Mouse (Mus musculus): ENCODE measurements around the gene Clp1. TPM values are rescaled to one million over a fixed set of nuclear protein-coding genes. Genes with fewer than 3 reads are reported as not detected.

Clp1 gene
- total and polyA plus RNA-seq, 2 experiments from 2014 or later, result 13.2 to 15.6 TPM

- H3K9me3 ChIP-seq (ENCODE audit: low read length), result no peaks in the 10 kb centered on the region
- WGBS, result 89% methylated on average over 5 of the region's 5 CpGs
These were observed 29.1 kb upstream of the Clp1 start for GRCm38 (mm10) chr2:84756245-84756644.

GRCm38 (mm10) chr2:84750115-84750514 lies 23.0 kb upstream of the Clp1 start:
- Histone ChIP-seq H3K36me3 (ENCODE audit: insufficient read depth) (no peaks in the 10 kb centered on the region), H3K4me3 (ENCODE audit: low read depth, low read length) (no peak overlapping the region), H3K4me2 (ENCODE audit: low read depth) (no peak overlapping the region), H3K4me1 (ENCODE audit: insufficient read depth) (no peaks in the 10 kb centered on the region), H3K9me3 (ENCODE audit: low read length) (no peaks in the 10 kb centered on the region), H3K9ac (no peak overlapping the region), H3K27me3 (ENCODE audit: insufficient read depth, low read length) (no peaks in the 10 kb centered on the region), H3K27ac (ENCODE audit: low read depth, low read length) (no peak overlapping the region)
- no peak for DNase-seq
- 84% methylated on average over 6 of the region's 6 CpGs for WGBS
- TF ChIP-seq CTCF (IDR thresholded peaks at IDR 0.05; ENCODE audit: low read depth), result no peak
- ATAC-seq, result no peak; the same call in 1 of the 2 replicates

More at GRCm38 (mm10) chr2:84756245-84756644, 29.1 kb upstream of the Clp1 start:
- DNase-seq, result no peak
- Histone ChIP-seq H3K4me3 (ENCODE audit: low read depth, low read length) (no peak overlapping the region), H3K36me3 (ENCODE audit: insufficient read depth) (no peaks in the 10 kb centered on the region), H3K4me2 (ENCODE audit: low read depth) (no peak overlapping the region), H3K9ac (no peak overlapping the region), H3K4me1 (ENCODE audit: insufficient read depth) (no peaks in the 10 kb centered on the region), H3K27ac (ENCODE audit: low read depth, low read length) (no peak overlapping the region), H3K27me3 (ENCODE audit: insufficient read depth, low read length) (no peaks in the 10 kb centered on the region)
- no peak for TF ChIP-seq CTCF (IDR thresholded peaks at IDR 0.05; ENCODE audit: low read depth)
- no peak for ATAC-seq

GRCm38 (mm10) chr2:84744126-84744525 lies 17.0 kb upstream of the Clp1 start:
- WGBS, result 2% methylated on average over 10 of the region's 10 CpGs
- Histone ChIP-seq H3K4me2 (ENCODE audit: low read depth) (peak overlapping the region; percentile 92), H3K9me3 (ENCODE audit: low read length) (no peaks in the 10 kb centered on the region), H3K36me3 (ENCODE audit: insufficient read depth) (no peaks in the 10 kb centered on the region), H3K9ac (peak overlapping the region; percentile 91), H3K27ac (ENCODE audit: low read depth, low read length) (peak overlapping the region; percentile 71), H3K27me3 (ENCODE audit: insufficient read depth, low read length) (no peaks in the 10 kb centered on the region), H3K4me3 (ENCODE audit: low read depth, low read length) (peak overlapping the region; percentile 94), H3K4me1 (ENCODE audit: insufficient read depth) (peaks cover 15% of the 10 kb centered on the region)
- DNase-seq, result no peak
- ATAC-seq, result peak; percentile 13
- no peak for TF ChIP-seq CTCF (IDR thresholded peaks at IDR 0.05; ENCODE audit: low read depth)

- H3K4me3 ChIP-seq (ENCODE audit: low read depth, low read length), result peak within 1 kb of the TSS; percentile 94
- peak; percentile 96 for ATAC-seq
- H3K4me1 ChIP-seq (ENCODE audit: insufficient read depth), result peaks cover 16% of the 10 kb centered on the region
- H3K27ac ChIP-seq (ENCODE audit: low read depth, low read length), result peak within 1 kb of the TSS; percentile 96
- H3K9me3 ChIP-seq (ENCODE audit: low read length), result no peaks in the 10 kb centered on the region
- peak within 1 kb of the TSS; percentile 92 for H3K4me2 ChIP-seq (ENCODE audit: low read depth)
- TF ChIP-seq CTCF (IDR thresholded peaks at IDR 0.05; ENCODE audit: low read depth), result 0 out of 2 replicates have a peak, but pooled peaks have one; percentile 1
- no peaks in the 10 kb centered on the region for H3K27me3 ChIP-seq (ENCODE audit: insufficient read depth, low read length)
- peak; percentile 93 for DNase-seq
- WGBS, result 0% methylated on average over 24 of the region's 25 CpGs
- H3K9ac ChIP-seq, result peak within 1 kb of the TSS; percentile 91
- no peaks in the 10 kb centered on the region for H3K36me3 ChIP-seq (ENCODE audit: insufficient read depth)
These were observed 16.4 kb upstream of the Clp1 start, which contains the start of gene Gm19426 for GRCm38 (mm10) chr2:84743561-84743960. TSS of gene Gm19426 (minus strand) at chr2:84743655.

- no peaks in the 10 kb centered on the region for H3K27me3 ChIP-seq (ENCODE audit: insufficient read depth, low read length)
- no peak for TF ChIP-seq CTCF (IDR thresholded peaks at IDR 0.05; ENCODE audit: low read depth)
- peak overlapping the region; percentile 91 for H3K9ac ChIP-seq
- H3K4me3 ChIP-seq (ENCODE audit: low read depth, low read length), result peak overlapping the region; percentile 94
- H3K4me2 ChIP-seq (ENCODE audit: low read depth), result peak overlapping the region; percentile 92
- peak; percentile 59 for ATAC-seq
- H3K27ac ChIP-seq (ENCODE audit: low read depth, low read length), result peak overlapping the region; percentile 96
- H3K4me1 ChIP-seq (ENCODE audit: insufficient read depth), result peaks cover 22% of the 10 kb centered on the region
- H3K36me3 ChIP-seq (ENCODE audit: insufficient read depth), result no peaks in the 10 kb centered on the region
- no peaks in the 10 kb centered on the region for H3K9me3 ChIP-seq (ENCODE audit: low read length)
- WGBS, result 1% methylated on average over 24 of the region's 26 CpGs
- peak; percentile 73 for DNase-seq
These were observed 15.5 kb upstream of the Clp1 start for GRCm38 (mm10) chr2:84742451-84743283.

GRCm38 (mm10) chr2:84741841-84742450 lies 14.8 kb upstream of the Clp1 start:
- DNase-seq (no peak), ATAC-seq (no peak)
- Histone ChIP-seq H3K9me3 (ENCODE audit: low read length) (no peaks in the 10 kb centered on the region), H3K27me3 (ENCODE audit: insufficient read depth, low read length) (no peaks in the 10 kb centered on the region), H3K4me2 (ENCODE audit: low read depth) (peak overlapping the region; percentile 92), H3K4me3 (ENCODE audit: low read depth, low read length) (peak overlapping the region; percentile 94), H3K9ac (peak overlapping the region; percentile 91), H3K36me3 (ENCODE audit: insufficient read depth) (no peaks in the 10 kb centered on the region), H3K27ac (ENCODE audit: low read depth, low read length) (peak overlapping the region; percentile 96), H3K4me1 (ENCODE audit: insufficient read depth) (peaks cover 28% of the 10 kb centered on the region)
- TF ChIP-seq CTCF (IDR thresholded peaks at IDR 0.05; ENCODE audit: low read depth), result no peak
- 2% methylated on average over 5 of the region's 5 CpGs for WGBS

Measured in forebrain, postnatal 0 days (tissue).